Mouse (Mus musculus) C2C12 (cell line): Measurements from ENCODE around the gene Prrt3. TPM values are rescaled to one million over a fixed set of nuclear protein-coding genes. Genes with fewer than 3 reads are reported as not detected.

ENCODE experiments used
- H3K27me3 ChIP-seq: one replicate; pipeline ENCODE4 v1.6.1; 2011; ENCODE audit not compliant: control insufficient read depth, insufficient read depth, insufficient read length
- H3K36me3 ChIP-seq: one replicate; pipeline ENCODE4 v1.6.1; 2011; ENCODE audit not compliant: control insufficient read depth, insufficient read depth
- H3K4me3 ChIP-seq: one replicate; pipeline ENCODE4 v1.5.1; 2011; ENCODE audit warnings: mild to moderate bottlenecking, control low read depth; ENCODE audit not compliant: poor library complexity, insufficient read depth, severe bottlenecking
- H3K79me2 ChIP-seq: one replicate; pipeline ENCODE4 v1.6.1; 2011; ENCODE audit not compliant: control insufficient read depth, insufficient read depth
- H3K79me3 ChIP-seq: one replicate; pipeline ENCODE4 v1.6.1; 2011; ENCODE audit warnings: low read depth, control low read depth
- H3ac ChIP-seq: one replicate; pipeline ENCODE3; 2011; ENCODE audit warnings: low read depth; ENCODE audit not compliant: control insufficient read depth, insufficient read length
- CEBPB ChIP-seq: IDR thresholded peaks from one replicate; pipeline ENCODE4 v1.6.1; 2011; ENCODE audit warnings: low read depth, mild to moderate bottlenecking, control low read depth, moderate library complexity
- CTCF ChIP-seq: IDR thresholded peaks from one replicate; pipeline ENCODE4 v1.5.1; 2011; ENCODE audit not compliant: control insufficient read depth, insufficient read depth, insufficient read length
- FOSL1 ChIP-seq: IDR thresholded peaks from one replicate; pipeline ENCODE4 v1.8.0; 2011; ENCODE audit warnings: mild to moderate bottlenecking, low read length; ENCODE audit not compliant: poor library complexity, insufficient read depth, severe bottlenecking
- MAX ChIP-seq: IDR thresholded peaks from one replicate; pipeline ENCODE4 v1.6.1; 2011; ENCODE audit warnings: mild to moderate bottlenecking, control low read depth
- MYOD1 ChIP-seq: IDR thresholded peaks from one replicate; pipeline ENCODE4 v1.6.1; 2011; ENCODE audit warnings: low read depth; ENCODE audit not compliant: control insufficient read depth, insufficient read length
- MYOG ChIP-seq: IDR thresholded peaks from one replicate; pipeline ENCODE4 v1.6.1; 2011; ENCODE audit not compliant: control insufficient read depth, insufficient read length; ENCODE audit errors: extremely low read depth
- USF1 ChIP-seq: IDR thresholded peaks from one replicate; pipeline ENCODE4 v1.6.1; 2011; ENCODE audit warnings: low read depth, mild to moderate bottlenecking, control low read depth, moderate library complexity
- polyA plus RNA-seq: library from polyadenylated mRNA; unstranded; fragments of >200 nt; fragmentation: generic; extraction: Trizol; gene quantifications from one replicate; pipeline ENCODE4 v1.2.1, GENCODE M21; 2012; ENCODE audit warnings: missing spikeins

The Prrt3 gene
- polyA plus RNA-seq, 1 experiment: 0.04 TPM

GRCm38 (mm10) chr6:113483729-113484128, 18.0 kb downstream of the Prrt3 start:
- no peak for TF ChIP-seq MYOD1
- no peak for TF ChIP-seq CEBPB
- TF ChIP-seq CTCF: no peak
- no peak for TF ChIP-seq MAX
- no peak for TF ChIP-seq MYOG
- no peak for TF ChIP-seq FOSL1
- TF ChIP-seq USF1: no peak
- peaks cover 9% of the 10 kb centered on the region for H3K36me3 ChIP-seq
- H3K79me2 ChIP-seq: no peaks in the 10 kb centered on the region
- peak overlapping the region; percentile 14 for H3K4me3 ChIP-seq
- H3K79me3 ChIP-seq: no peaks in the 10 kb centered on the region
- peak overlapping the region; percentile 24 for H3ac ChIP-seq
- H3K27me3 ChIP-seq: no peaks in the 10 kb centered on the region

- Histone ChIP-seq H3K79me2 (no peaks in the 10 kb centered on the region), H3K4me3 (peak within 1 kb of the TSS; percentile 14), H3K36me3 (peaks cover 3% of the 10 kb centered on the region), H3K27me3 (no peaks in the 10 kb centered on the region), H3ac (peak within 1 kb of the TSS; percentile 24), H3K79me3 (no peaks in the 10 kb centered on the region)
- no peak for TF ChIP-seq MAX
- TF ChIP-seq USF1: no peak
- TF ChIP-seq MYOG: no peak
- no peak for TF ChIP-seq FOSL1
- no peak for TF ChIP-seq CEBPB
- no peak for TF ChIP-seq CTCF
- no peak for TF ChIP-seq MYOD1
These were observed 18.6 kb downstream of the Prrt3 start, which contains the start of gene Creld1 for GRCm38 (mm10) chr6:113483100-113483615. Creld1 (plus strand) TSS chr6:113483297.

- H3K36me3 ChIP-seq: no peaks in the 10 kb centered on the region
- no peaks in the 10 kb centered on the region for H3K79me3 ChIP-seq
- no peaks in the 10 kb centered on the region for H3K79me2 ChIP-seq
- H3K27me3 ChIP-seq: no peaks in the 10 kb centered on the region
- no peak overlapping the region for H3ac ChIP-seq
- TF ChIP-seq CEBPB: no peak
- TF ChIP-seq MYOG: no peak
- TF ChIP-seq CTCF: no peak
- no peak for TF ChIP-seq USF1
- TF ChIP-seq MYOD1: no peak
- no peak for TF ChIP-seq FOSL1
- no peak overlapping the region for H3K4me3 ChIP-seq
These were observed 19.1 kb downstream of the Prrt3 start for GRCm38 (mm10) chr6:113482477-113483099.

- H3ac ChIP-seq: no peak overlapping the region
- TF ChIP-seq CEBPB (no peak), USF1 (peak; percentile 65), CTCF (no peak), FOSL1 (no peak), MYOD1 (peak; percentile 87)
- H3K4me3 ChIP-seq: no peak overlapping the region
- no peaks in the 10 kb centered on the region for H3K36me3 ChIP-seq
- no peaks in the 10 kb centered on the region for H3K79me3 ChIP-seq
- no peaks in the 10 kb centered on the region for H3K79me2 ChIP-seq
- no peaks in the 10 kb centered on the region for H3K27me3 ChIP-seq
These were observed 21.0 kb downstream of the Prrt3 start for GRCm38 (mm10) chr6:113480555-113481373.

GRCm38 (mm10) chr6:113478906-113479305, 22.8 kb downstream of the Prrt3 start:
- no peak for TF ChIP-seq MYOD1
- TF ChIP-seq FOSL1: no peak
- no peak for TF ChIP-seq CTCF
- TF ChIP-seq CEBPB: no peak
- TF ChIP-seq USF1: no peak
- TF ChIP-seq MAX: no peak
- TF ChIP-seq MYOG: no peak
- no peak overlapping the region for H3K4me3 ChIP-seq
- no peaks in the 10 kb centered on the region for H3K36me3 ChIP-seq
- H3ac ChIP-seq: no peak overlapping the region
- H3K79me3 ChIP-seq: no peaks in the 10 kb centered on the region
- H3K79me2 ChIP-seq: no peaks in the 10 kb centered on the region
- no peaks in the 10 kb centered on the region for H3K27me3 ChIP-seq
